Mouse (Mus musculus) CH12.LX (cell line): ENCODE data around the gene Gm14190.
"Not testable (repeated sequence)": the region's sequence is repeated elsewhere in the genome, so short reads cannot be mapped to it uniquely, and the experiment has no call there.

Source experiments
- BHLHE40 ChIP-seq: IDR thresholded peaks from 2 replicates; pipeline ENCODE4 v1.6.1; 2011; ENCODE audit warnings: mild to moderate bottlenecking, low read depth, low read length, improper control_type of control experiment
- CTCF ChIP-seq, 2 experiments: IDR thresholded peaks in 1 of 2; conservative IDR thresholded peaks in 1 of 2; 2 replicates each; pipeline ENCODE4 v1.5.1; 2011 to 2012; ENCODE audit warnings: low read depth in 2 of 2, low read length in 2 of 2, improper control_type of control experiment in 1 of 2, inconsistent platforms in 1 of 2, mild to moderate bottlenecking in 1 of 2, moderate library complexity in 1 of 2
- ELF1 ChIP-seq: IDR thresholded peaks from 2 replicates; pipeline ENCODE4 v1.6.1; 2014; ENCODE audit warnings: low read depth, mild to moderate bottlenecking, inconsistent platforms, low read length, improper control_type of control experiment
- EP300 ChIP-seq: IDR thresholded peaks from 2 replicates; pipeline ENCODE4 v1.6.1; 2011; ENCODE audit warnings: low read length, improper control_type of control experiment
- MXI1 ChIP-seq: IDR thresholded peaks from 2 replicates; pipeline ENCODE4 v1.6.1; 2011; ENCODE audit warnings: mild to moderate bottlenecking, low read depth, low read length, improper control_type of control experiment
- MYC ChIP-seq: IDR thresholded peaks from 2 replicates; pipeline ENCODE4 v1.6.1; 2011; ENCODE audit warnings: low read depth, mild to moderate bottlenecking, improper control_type of control experiment, low read length
- POLR2A ChIP-seq: IDR thresholded peaks from 2 replicates; pipeline ENCODE4 v1.6.1; 2011; ENCODE audit warnings: low read depth, mild to moderate bottlenecking, improper control_type of control experiment, low read length
- TCF12 ChIP-seq: IDR thresholded peaks from 2 replicates; pipeline ENCODE4 v1.6.1; 2014; ENCODE audit warnings: low read depth, mild to moderate bottlenecking, inconsistent platforms, low read length, improper control_type of control experiment

- not testable (repeated sequence) for TF ChIP-seq TCF12; POLR2A; CTCF (conservative IDR thresholded peaks at IDR 0.05 in 1 of 2, IDR thresholded peaks at IDR 0.05 in 1 of 2; ENCODE audit: low read depth in 2 of 2, low read length in 2 of 2); ELF1; BHLHE40; MXI1; EP300; MYC
Measured at GRCm38 (mm10) chr11:99658467-99659010, 32.0 kb downstream of the Gm14190 start, which contains the start of gene Gm11563.
